Mouse (Mus musculus): ENCODE measurements around the gene Ttc39a. TPM values are rescaled to one million over a fixed set of nuclear protein-coding genes. Genes with fewer than 3 reads are reported as not detected.

Gene Ttc39a
- polyA plus RNA-seq, 1 experiment from 2014 or later, result 4.6 TPM

Other genes starting within 250 kb of the Ttc39a start
- 67.9 and 68.2 TPM in 2 replicates for gene Osbpl9, start 204.4 kb upstream of the Ttc39a start, polyA plus RNA-seq (2015; fragmentation: Nextera tagmentation; extraction: Ambion mirVana)
- gene Calr4, start 172.1 kb upstream of the Ttc39a start, polyA plus RNA-seq (2015; fragmentation: Nextera tagmentation; extraction: Ambion mirVana), result 0.15 and 0.92 TPM in 2 replicates
- 42.9 and 43.2 TPM in 2 replicates for gene Eps15, start 126.4 kb upstream of the Ttc39a start, polyA plus RNA-seq (2015; fragmentation: Nextera tagmentation; extraction: Ambion mirVana)
- gene Rnf11, start 78.1 kb downstream of the Ttc39a start, polyA plus RNA-seq (2015; fragmentation: Nextera tagmentation; extraction: Ambion mirVana), result 39.9 and 41.1 TPM in 2 replicates
- not detected in 2 replicates for gene 4930522H14Rik, start 124.7 kb downstream of the Ttc39a start, polyA plus RNA-seq (2015; fragmentation: Nextera tagmentation; extraction: Ambion mirVana)

Measured in embryonic facial prominence, embryonic 13.5 days (tissue).